Mouse (Mus musculus) C3H10T1/2 (cell line): ENCODE measurements around the gene Ctrc. TPM values are rescaled to one million over a fixed set of nuclear protein-coding genes. Genes with fewer than 3 reads are reported as not detected.

ENCODE experiments used
- polyA plus RNA-seq, 2 experiments: library from polyadenylated mRNA; unstranded; fragments of >200 nt; fragmentation: generic; extraction: Trizol; gene quantifications; one replicate each; pipeline ENCODE4 v1.2.1; 2012; ENCODE audit warnings: missing spikeins in 2 of 2

The Ctrc gene
- polyA plus RNA-seq: not detected

DNA sequence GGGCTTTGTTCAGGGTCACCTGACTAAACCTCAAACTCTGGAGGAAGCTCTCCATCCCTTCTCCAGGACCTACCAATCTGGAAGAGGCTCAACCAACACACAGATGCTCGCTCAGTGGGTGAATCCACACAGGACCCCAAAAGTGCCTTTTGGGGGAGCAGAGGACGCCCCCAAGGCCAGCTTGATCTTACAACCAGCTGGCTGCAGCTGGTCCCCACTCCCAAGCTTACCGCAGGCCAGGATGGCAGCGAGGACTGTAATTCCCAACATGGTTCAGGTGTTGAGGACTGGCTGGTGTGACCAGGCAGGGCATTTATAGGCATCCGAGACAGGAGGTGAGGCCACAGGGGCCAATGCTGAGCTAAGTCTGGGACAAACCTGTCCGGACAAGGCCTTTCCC, at the start of gene Ctrc:
Ctrc (minus strand) TSS at position 361 of the 400 bp plus-strand sequence.

DNA sequence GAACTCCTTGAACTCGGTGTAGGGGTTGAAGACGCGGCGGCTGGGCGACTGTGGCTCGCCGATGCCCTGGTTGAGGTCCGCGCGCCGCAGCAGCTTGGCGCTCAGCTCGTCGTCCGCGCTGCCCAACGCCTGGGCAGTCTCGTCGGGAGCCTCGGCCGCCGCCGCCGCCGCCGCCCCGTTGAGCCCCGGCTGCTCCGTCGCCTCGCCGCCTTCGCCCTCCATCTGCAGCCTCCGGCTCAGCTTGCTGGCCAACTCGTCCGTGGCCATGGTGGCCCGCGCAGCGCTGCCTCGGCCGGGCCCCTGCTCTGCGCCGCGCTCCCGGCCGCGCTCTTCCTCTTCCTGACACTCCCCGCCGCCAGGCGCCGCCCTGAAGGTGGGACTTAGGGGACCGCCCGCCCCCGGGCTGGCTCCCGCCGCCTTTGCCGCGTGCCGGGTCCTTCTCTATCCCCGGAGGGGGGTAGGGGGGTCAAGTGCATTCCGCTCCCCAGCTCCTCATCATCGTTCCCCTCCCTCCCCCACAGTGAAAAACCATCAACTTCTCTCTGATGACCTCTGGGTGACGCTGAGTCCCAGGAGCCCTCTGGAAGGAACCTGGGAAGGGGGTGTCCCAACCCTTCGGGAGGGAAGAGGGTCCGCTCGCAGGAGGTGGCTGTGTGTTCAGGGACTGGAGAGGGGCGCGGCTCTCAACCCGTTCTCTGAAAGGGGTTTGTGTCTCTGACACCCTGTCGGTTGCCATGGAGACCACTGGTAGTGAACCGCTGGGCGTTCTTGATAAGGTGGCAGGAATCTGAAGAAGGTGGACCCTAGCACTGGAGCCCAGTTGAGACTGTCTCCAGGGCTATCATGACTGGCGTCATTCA, 28.7 kb upstream of the Ctrc start, which contains the start of gene Efhd2:
Efhd2 (minus strand) TSS at position 320 of the 860 bp plus-strand sequence.

DNA sequence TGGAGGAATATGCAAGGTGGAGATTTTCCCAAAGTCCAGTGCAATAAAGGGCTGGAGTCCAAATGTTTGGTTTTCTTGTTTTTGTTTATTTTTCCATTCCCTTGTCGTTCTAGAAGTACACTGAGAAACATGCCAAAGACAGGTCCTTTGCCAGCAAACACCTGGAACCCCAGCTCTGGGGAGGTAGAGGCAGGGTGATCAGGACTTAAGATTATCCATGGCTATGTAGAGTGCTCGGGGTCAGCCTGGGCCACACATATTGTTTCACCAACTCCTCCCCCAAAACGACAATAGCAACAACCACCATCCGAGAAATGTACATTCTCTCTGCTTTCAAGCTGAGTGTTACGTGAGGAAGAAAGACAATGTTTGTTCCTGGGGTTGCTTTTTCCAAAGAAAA, 20.1 kb downstream of the Ctrc start, which contains the start of gene Cela2a:
Cela2a (minus strand) TSS at position 101 of the 400 bp plus-strand sequence.

DNA sequence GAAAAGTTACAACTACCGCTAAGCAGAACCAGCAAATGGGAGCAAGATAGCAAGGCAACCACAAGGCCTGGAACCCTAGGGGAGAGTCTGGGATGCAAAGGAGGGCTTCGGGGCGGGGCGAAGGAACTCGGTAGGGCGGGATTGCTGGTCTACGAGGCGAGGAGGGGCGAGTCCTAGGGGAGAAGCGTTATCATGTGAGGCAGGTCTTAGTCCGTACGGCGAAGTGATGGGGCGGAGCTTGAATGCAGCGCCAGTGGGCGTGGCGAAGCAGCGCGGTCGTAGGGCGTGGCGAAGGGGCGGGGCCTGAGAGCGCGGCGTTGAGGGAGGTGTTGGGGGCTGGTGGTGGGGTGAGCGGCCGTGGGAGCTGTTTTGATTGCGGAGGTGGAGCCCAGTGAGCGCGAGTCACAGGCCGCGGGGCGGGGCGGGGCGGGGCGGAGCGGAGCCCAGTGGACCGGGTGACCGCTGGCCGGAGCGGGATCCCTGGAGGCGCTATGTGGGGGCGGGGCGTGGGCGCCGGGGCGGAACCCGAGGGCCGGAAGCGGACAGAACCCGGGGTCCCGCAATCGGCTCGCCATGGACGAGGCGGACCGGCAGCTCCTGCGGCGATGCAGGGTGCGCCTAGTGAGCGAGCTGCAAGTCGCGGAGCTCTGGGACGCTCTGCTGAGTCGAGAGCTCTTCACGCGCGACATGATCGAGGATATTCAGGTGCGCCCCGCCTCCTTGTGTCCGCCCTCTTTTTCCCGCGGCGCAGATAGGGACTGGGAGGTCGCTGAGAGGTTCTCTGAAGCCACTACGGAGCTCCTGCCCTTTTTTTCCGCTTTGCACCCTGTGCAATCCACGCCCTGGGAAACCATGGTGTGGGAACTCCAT, 52.6 kb downstream of the Ctrc start, which contains the start of gene Casp9:
Casp9 (plus strand) TSS at position 331 of the 870 bp plus-strand sequence.

GRCm38 (mm10) chr4:141790524-141790990, 55.6 kb downstream of the Ctrc start, which contains the start of gene Dnajc16:
Gene Dnajc16 (minus strand): TSS chr4:141790931.

Other genes starting within 250 kb of the Ctrc start
- 10 to 100 TPM; 11.7 to 20.0 TPM for gene Fblim1, start 240.3 kb downstream of the Ctrc start, polyA plus RNA-seq
- gene Tmem82, start 227.7 kb downstream of the Ctrc start, polyA plus RNA-seq: under 1 TPM; 0.07 to 0.98 TPM
- 1 to 10 TPM in 1 of 2 experiments, under 1 TPM in 1; 0.83 to 3.1 TPM for gene Slc25a34, start 222.5 kb downstream of the Ctrc start, polyA plus RNA-seq
- gene Plekhm2, start 181.5 kb downstream of the Ctrc start, polyA plus RNA-seq: 10 to 100 TPM in 1 of 2 experiments, 1 to 10 TPM in 1; 8.2 to 16.1 TPM
- 1 to 10 TPM in 1 of 2 experiments, under 1 TPM in 1; 0.56 to 4.0 TPM for gene Rsc1a1, start 160.8 kb downstream of the Ctrc start, polyA plus RNA-seq
- 1 to 10 TPM; 1.1 to 5.7 TPM for gene Ddi2, start 122.9 kb downstream of the Ctrc start, polyA plus RNA-seq
- gene Agmat, start 99.7 kb downstream of the Ctrc start, polyA plus RNA-seq: under 1 TPM; 0.08 to 0.19 TPM
- 1 to 10 TPM in 1 of 2 experiments, under 1 TPM in 1; 0.94 to 5.1 TPM for gene Dnajc16, start 55.4 kb downstream of the Ctrc start, polyA plus RNA-seq
- 10 to 100 TPM in 1 of 2 experiments, 1 to 10 TPM in 1; 5.2 to 20.2 TPM for gene Casp9, start 52.7 kb downstream of the Ctrc start, polyA plus RNA-seq
- gene Cela2a, start 20.2 kb downstream of the Ctrc start, polyA plus RNA-seq: not detected
- 10 to 100 TPM; 34.5 to 61.7 TPM for gene Efhd2, start 28.6 kb upstream of the Ctrc start, polyA plus RNA-seq
- under 1 TPM in 1 of 2 experiments, not detected in 1; 0.04 TPM for gene Fhad1, start 168.7 kb upstream of the Ctrc start, polyA plus RNA-seq
- gene Tmem51, start 237.9 kb upstream of the Ctrc start, polyA plus RNA-seq: not detected